Comparison of ENCODE assay signal across 9 mouse cellular contexts in the genomic region with DNA sequence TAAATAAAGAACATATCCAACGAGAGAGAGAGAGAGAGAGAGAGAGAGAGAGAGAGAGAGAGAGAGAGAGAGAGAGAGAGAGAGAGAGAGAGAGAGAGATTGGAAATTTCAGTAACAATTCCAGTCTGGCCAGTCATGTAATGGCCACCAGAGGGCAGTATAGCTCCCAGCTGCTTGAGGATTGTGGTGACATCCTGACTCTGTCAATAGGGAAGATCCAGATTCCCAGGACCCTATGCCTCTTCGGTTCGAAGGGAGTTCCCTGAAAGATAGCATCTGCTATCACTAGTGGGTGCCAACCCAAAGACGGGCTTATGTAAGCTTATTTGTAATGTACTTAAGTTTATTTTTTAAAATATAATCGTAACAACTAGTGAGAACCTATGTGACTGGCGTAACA.
A peak's percentile ranks its signal among the peaks of the same experiment; 100 is the strongest.
DNase-seq lines count a peak whose midpoint lies in the region; ATAC-seq and TF ChIP-seq lines count a peak whose summit lies in the region.
"Had no signal": no experiment of that assay in that cellular context is flagged by ENCODE, and none has a peak within 500 bp of the region (broad histone marks: within the 10 kb centered on the region; RNA-seq: fewer than 3 reads in every experiment).

No protein-coding gene starts in this region.

- no peak for TF ChIP-seq EP300 in lung, postnatal 0 days (IDR thresholded peaks at IDR 0.05)

- no peaks in the 10 kb centered on the region for H3K4me1 ChIP-seq in lung, postnatal 0 days (ENCODE audit: insufficient read depth, low read depth, low read length)
- H3K4me1 ChIP-seq: embryonic facial prominence, embryonic 12.5 days had no signal

- peak; percentile 76 for DNase-seq in heart, adult 11 months
- no peak for DNase-seq in heart, postnatal 25 days (ENCODE audit: low spot score)
- peak; percentile 40 for DNase-seq in urinary bladder, postnatal 25 days (ENCODE audit: low spot score)
- DNase-seq in urinary bladder, postnatal 10 days (ENCODE audit: low spot score): no peak
- peak; percentile 81 to 88 for DNase-seq in cerebellum, postnatal 10 days
- DNase-seq in lung, postnatal 0 days (ENCODE audit: low spot score): peak; percentile 57
- DNase-seq in telencephalon, adult 2 months (ENCODE audit: low read depth, low spot score): peak; percentile 43

- H3K9ac ChIP-seq in lung, postnatal 0 days (replicated peaks; ENCODE audit: low read depth): no peak overlapping the region
- H3K9ac ChIP-seq: embryonic facial prominence, embryonic 12.5 days had no signal

- no peaks in the 10 kb centered on the region for H3K27me3 ChIP-seq in lung, postnatal 0 days (replicated peaks; ENCODE audit: insufficient read depth, low read length)
- H3K27me3 ChIP-seq: embryonic facial prominence, embryonic 12.5 days had no signal

- peak; percentile 59 to 72; a peak in 1 of 4 replicates for ATAC-seq in hematopoietic stem cell, adult 5-6 weeks (replicated peaks in 1 of 2; ENCODE audit: insufficient read depth in 1 of 2, low FRiP score in 2 of 2, low TSS enrichment in 1 of 2, low read depth in 1 of 2, poor library complexity in 2 of 2, severe bottlenecking in 2 of 2)
- no peak; the same call in 1 of the 2 replicates for ATAC-seq in lung, postnatal 0 days

- intact Hi-C loops in heart, postnatal 25 days (cut with DNase I): loop anchor here (5.0 kb wide), 1 partner anchor 72 kb away; a partner anchor contains a TSS

- H3K9me3 ChIP-seq in lung, postnatal 0 days (ENCODE audit: low read length): no peaks in the 10 kb centered on the region
- H3K9me3 ChIP-seq: embryonic facial prominence, embryonic 12.5 days had no signal

- H3K36me3 ChIP-seq in lung, postnatal 0 days (ENCODE audit: insufficient read depth, low read length): no peaks in the 10 kb centered on the region
- H3K36me3 ChIP-seq: embryonic facial prominence, embryonic 12.5 days had no signal

- H3K4me2 ChIP-seq in lung, postnatal 0 days (replicated peaks; ENCODE audit: low read depth, low read length): no peak overlapping the region
- H3K4me2 ChIP-seq: embryonic facial prominence, embryonic 12.5 days had no signal

- peak; percentile 84 for TF ChIP-seq CTCF in lung, postnatal 0 days (IDR thresholded peaks at IDR 0.05)

- H3K4me3 ChIP-seq in lung, postnatal 0 days (ENCODE audit: low read depth, low read length): no peak overlapping the region
- H3K4me3 ChIP-seq: embryonic facial prominence, embryonic 12.5 days had no signal

- no peak overlapping the region for H3K27ac ChIP-seq in lung, postnatal 0 days (ENCODE audit: low read length)
- H3K27ac ChIP-seq: embryonic facial prominence, embryonic 12.5 days had no signal

- WGBS in lung, postnatal 0 days: 54% methylated on average over 6 of the region's 6 CpGs

Comparison
In these comparisons a context has a peak if more than half of its experiments do, and no peak if none do; other contexts are left out.
1. DNase-seq: peak in heart, adult 11 months (single experiment), urinary bladder, postnatal 25 days (single experiment), cerebellum, postnatal 10 days (2 of 2), lung, postnatal 0 days (single experiment) and telencephalon, adult 2 months (single experiment); none in heart, postnatal 25 days (single experiment) and urinary bladder, postnatal 10 days (single experiment).